Mouse (Mus musculus): ENCODE measurements around the gene Cttn.
A peak's percentile ranks its signal among the peaks of the same experiment; 100 is the strongest.

Cttn gene

GRCm38 (mm10) chr7:144470545-144471059, at the start of gene Cttn:
Cttn (minus strand) TSS chr7:144471009.
- DNase-seq (ENCODE audit: low read depth), result peak; percentile 37

GRCm38 (mm10) chr7:144519852-144520251, 49.0 kb upstream of the Cttn start:
- no peak for DNase-seq (ENCODE audit: low read depth)

- DNase-seq (ENCODE audit: low read depth), result no peak
Observed at GRCm38 (mm10) chr7:144516711-144517110, 45.9 kb upstream of the Cttn start.

GRCm38 (mm10) chr7:144509090-144509489, 38.3 kb upstream of the Cttn start:
- DNase-seq (ENCODE audit: low read depth), result no peak

GRCm38 (mm10) chr7:144506807-144507206, 36.0 kb upstream of the Cttn start:
- no peak for DNase-seq (ENCODE audit: low read depth)

GRCm38 (mm10) chr7:144503959-144504358, 33.1 kb upstream of the Cttn start:
- DNase-seq (ENCODE audit: low read depth), result no peak

- DNase-seq (ENCODE audit: low read depth), result no peak
Observed at GRCm38 (mm10) chr7:144492931-144493330, 22.1 kb upstream of the Cttn start.

- no peak for DNase-seq (ENCODE audit: low read depth)
Observed at GRCm38 (mm10) chr7:144490201-144490873, 19.5 kb upstream of the Cttn start.

- no peak for DNase-seq (ENCODE audit: low read depth)
Observed at GRCm38 (mm10) chr7:144489067-144489774, 18.4 kb upstream of the Cttn start.

GRCm38 (mm10) chr7:144480314-144480713, 9.5 kb upstream of the Cttn start:
- DNase-seq (ENCODE audit: low read depth), result no peak

- no peak for DNase-seq (ENCODE audit: low read depth)
Observed at GRCm38 (mm10) chr7:144479569-144479968, 8.8 kb upstream of the Cttn start.

- no peak for DNase-seq (ENCODE audit: low read depth)
Observed at GRCm38 (mm10) chr7:144475741-144476140, 4.9 kb upstream of the Cttn start.

- DNase-seq (ENCODE audit: low read depth), result no peak
Observed at GRCm38 (mm10) chr7:144473486-144473885, 2.7 kb upstream of the Cttn start.

GRCm38 (mm10) chr7:144471103-144471502, 294 bp upstream of the Cttn start:
- DNase-seq (ENCODE audit: low read depth), result no peak

- no peak for DNase-seq (ENCODE audit: low read depth)
Observed at GRCm38 (mm10) chr7:144469908-144470544, 783 bp downstream of the Cttn start.

- DNase-seq (ENCODE audit: low read depth), result no peak
Observed at GRCm38 (mm10) chr7:144469181-144469641, 1.6 kb downstream of the Cttn start.

- no peak for DNase-seq (ENCODE audit: low read depth)
Observed at GRCm38 (mm10) chr7:144468741-144469140, 2.1 kb downstream of the Cttn start.

GRCm38 (mm10) chr7:144462577-144462976, 8.2 kb downstream of the Cttn start:
- no peak for DNase-seq (ENCODE audit: low read depth)

GRCm38 (mm10) chr7:144461246-144461902, 9.4 kb downstream of the Cttn start:
- DNase-seq (ENCODE audit: low read depth), result no peak

- no peak for DNase-seq (ENCODE audit: low read depth)
Observed at GRCm38 (mm10) chr7:144458881-144459280, 11.9 kb downstream of the Cttn start.

- no peak for DNase-seq (ENCODE audit: low read depth)
Observed at GRCm38 (mm10) chr7:144450661-144451060, 20.1 kb downstream of the Cttn start.

Measured in induced T-regulatory cell, adult 2 months (primary cell).